Mouse (Mus musculus): Measurements from ENCODE around the gene Lyrm2.

GRCm38 (mm10) chr4:32789020-32789419, 11.0 kb upstream of the Lyrm2 start:
- TF ChIP-seq CTCF (IDR thresholded peaks at IDR 0.05; ENCODE audit: low read depth, low read length) (no peak), POLR2A (IDR thresholded peaks at IDR 0.05; ENCODE audit: extremely low read depth, insufficient read depth, low read length) (no peak)
